Mouse (Mus musculus): ENCODE data around the gene Fchsd2.

DNA sequence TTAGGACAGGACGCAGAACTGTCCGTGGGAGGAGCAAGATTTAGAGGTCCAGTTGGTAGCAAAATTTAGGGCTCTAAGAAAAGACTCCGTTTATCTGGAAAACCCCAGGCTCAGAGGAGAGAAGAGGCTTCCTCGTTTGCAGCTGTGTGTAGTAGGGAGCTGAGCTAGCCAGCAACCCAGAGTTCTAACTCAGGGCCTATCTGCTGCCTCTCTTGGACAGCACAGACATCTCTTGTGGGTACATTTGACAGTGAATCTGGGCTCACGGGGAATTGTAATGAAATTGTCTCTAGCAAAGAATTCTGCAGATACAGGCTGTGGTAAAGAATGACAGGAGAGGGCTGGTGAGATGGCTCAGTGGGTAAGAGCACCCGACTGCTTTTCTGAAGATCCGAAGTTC is 210.0 kb downstream of the Fchsd2 start:
- TF ChIP-seq EP300 (IDR thresholded peaks at IDR 0.05; ENCODE audit: low read depth), result no peak
- TF ChIP-seq CTCF (IDR thresholded peaks at IDR 0.05; ENCODE audit: low read depth), result no peak
